Mouse (Mus musculus): Measurements from ENCODE around the gene Supt7l.
A peak's percentile ranks its signal among the peaks of the same experiment; 100 is the strongest.

Gene Supt7l

GRCm38 (mm10) chr5:31527117-31527680 is 408 bp downstream of the Supt7l start:
- no peak for DNase-seq (ENCODE audit: low read depth, low spot score)
- Histone ChIP-seq H3K36me3 (ENCODE audit: control insufficient read depth, insufficient read depth, low read length, poor library complexity, severe bottlenecking) (0 out of 2 replicates have a peak, but pooled peaks cover 1% of the 10 kb centered on the region), H3K27me3 (ENCODE audit: control insufficient read depth, insufficient read depth, low read length, poor library complexity, severe bottlenecking) (no peaks in the 10 kb centered on the region)

GRCm38 (mm10) chr5:31526354-31527116 is 1.1 kb downstream of the Supt7l start, which contains the start of gene Slc4a1ap:
TSS of gene Slc4a1ap (plus strand) at chr5:31526995.
- peak; percentile 86 for DNase-seq (ENCODE audit: low read depth, low spot score)
- no peaks in the 10 kb centered on the region for H3K27me3 ChIP-seq (ENCODE audit: control insufficient read depth, insufficient read depth, low read length, poor library complexity, severe bottlenecking)
- H3K36me3 ChIP-seq (ENCODE audit: control insufficient read depth, insufficient read depth, low read length, poor library complexity, severe bottlenecking), result 0 out of 2 replicates have a peak, but pooled peaks cover 1% of the 10 kb centered on the region

GRCm38 (mm10) chr5:31520556-31520955 is 7.1 kb downstream of the Supt7l start:
- Histone ChIP-seq H3K27me3 (ENCODE audit: control insufficient read depth, insufficient read depth, low read length, poor library complexity, severe bottlenecking) (no peaks in the 10 kb centered on the region), H3K36me3 (ENCODE audit: control insufficient read depth, insufficient read depth, low read length, poor library complexity, severe bottlenecking) (peaks cover 9% of the 10 kb centered on the region)
- DNase-seq (ENCODE audit: low read depth, low spot score), result no peak

GRCm38 (mm10) chr5:31512481-31512880 is 15.1 kb downstream of the Supt7l start:
- Histone ChIP-seq H3K36me3 (ENCODE audit: control insufficient read depth, insufficient read depth, low read length, poor library complexity, severe bottlenecking) (peaks cover 12% of the 10 kb centered on the region), H3K27me3 (ENCODE audit: control insufficient read depth, insufficient read depth, low read length, poor library complexity, severe bottlenecking) (no peaks in the 10 kb centered on the region)
- no peak for DNase-seq (ENCODE audit: low read depth, low spot score)

- Histone ChIP-seq H3K27me3 (ENCODE audit: control insufficient read depth, insufficient read depth, low read length, poor library complexity, severe bottlenecking) (no peaks in the 10 kb centered on the region), H3K36me3 (ENCODE audit: control insufficient read depth, insufficient read depth, low read length, poor library complexity, severe bottlenecking) (peaks cover 6% of the 10 kb centered on the region)
- no peak for DNase-seq (ENCODE audit: low read depth, low spot score)
These were observed 22.8 kb downstream of the Supt7l start for GRCm38 (mm10) chr5:31504843-31505242.

- peak; percentile 91 for DNase-seq (ENCODE audit: low read depth, low spot score)
- Histone ChIP-seq H3K36me3 (ENCODE audit: control insufficient read depth, insufficient read depth, low read length, poor library complexity, severe bottlenecking) (peaks cover 3% of the 10 kb centered on the region; the same call in 1 of the 2 replicates), H3K27me3 (ENCODE audit: control insufficient read depth, insufficient read depth, low read length, poor library complexity, severe bottlenecking) (no peaks in the 10 kb centered on the region)
These were observed 32.9 kb downstream of the Supt7l start, which contains the start of gene Gpn1 for GRCm38 (mm10) chr5:31494513-31495297. TSS of gene Gpn1 (plus strand) at chr5:31494741.

GRCm38 (mm10) chr5:31492031-31492430 is 35.6 kb downstream of the Supt7l start:
- Histone ChIP-seq H3K36me3 (ENCODE audit: control insufficient read depth, insufficient read depth, low read length, poor library complexity, severe bottlenecking) (no peaks in the 10 kb centered on the region), H3K27me3 (ENCODE audit: control insufficient read depth, insufficient read depth, low read length, poor library complexity, severe bottlenecking) (no peaks in the 10 kb centered on the region)
- no peak for DNase-seq (ENCODE audit: low read depth, low spot score)

- H3K27me3 ChIP-seq (ENCODE audit: control insufficient read depth, insufficient read depth, low read length, poor library complexity, severe bottlenecking), result no peaks in the 10 kb centered on the region
- no peak for DNase-seq (ENCODE audit: low read depth, low spot score)
- H3K36me3 ChIP-seq (ENCODE audit: control insufficient read depth, insufficient read depth, low read length, poor library complexity, severe bottlenecking), result no peaks in the 10 kb centered on the region
These were observed 38.4 kb downstream of the Supt7l start for GRCm38 (mm10) chr5:31489116-31489769.

- no peaks in the 10 kb centered on the region for H3K36me3 ChIP-seq (ENCODE audit: control insufficient read depth, insufficient read depth, low read length, poor library complexity, severe bottlenecking)
- DNase-seq (ENCODE audit: low read depth, low spot score), result no peak
- no peaks in the 10 kb centered on the region for H3K27me3 ChIP-seq (ENCODE audit: control insufficient read depth, insufficient read depth, low read length, poor library complexity, severe bottlenecking)
These were observed 39.7 kb downstream of the Supt7l start for GRCm38 (mm10) chr5:31487889-31488288.

- no peaks in the 10 kb centered on the region for H3K27me3 ChIP-seq (ENCODE audit: control insufficient read depth, insufficient read depth, low read length, poor library complexity, severe bottlenecking)
- no peaks in the 10 kb centered on the region; the same call in 1 of the 2 replicates for H3K36me3 ChIP-seq (ENCODE audit: control insufficient read depth, insufficient read depth, low read length, poor library complexity, severe bottlenecking)
- DNase-seq (ENCODE audit: low read depth, low spot score), result no peak
These were observed 42.2 kb downstream of the Supt7l start, which contains the start of gene 4930548H24Rik for GRCm38 (mm10) chr5:31485440-31485839. TSS of gene 4930548H24Rik (plus strand) at chr5:31485740.

GRCm38 (mm10) chr5:31480536-31480935 is 47.1 kb downstream of the Supt7l start:
- Histone ChIP-seq H3K27me3 (ENCODE audit: control insufficient read depth, insufficient read depth, low read length, poor library complexity, severe bottlenecking) (no peaks in the 10 kb centered on the region), H3K36me3 (ENCODE audit: control insufficient read depth, insufficient read depth, low read length, poor library complexity, severe bottlenecking) (peaks cover 14% of the 10 kb centered on the region)
- DNase-seq (ENCODE audit: low read depth, low spot score), result no peak

GRCm38 (mm10) chr5:31470334-31470733 is 57.3 kb downstream of the Supt7l start:
- no peaks in the 10 kb centered on the region for H3K27me3 ChIP-seq (ENCODE audit: control insufficient read depth, insufficient read depth, low read length, poor library complexity, severe bottlenecking)
- peak; percentile 69 for DNase-seq (ENCODE audit: low read depth, low spot score)
- H3K36me3 ChIP-seq (ENCODE audit: control insufficient read depth, insufficient read depth, low read length, poor library complexity, severe bottlenecking), result peaks cover 11% of the 10 kb centered on the region

GRCm38 (mm10) chr5:31469711-31470110 is 57.9 kb downstream of the Supt7l start:
- Histone ChIP-seq H3K36me3 (ENCODE audit: control insufficient read depth, insufficient read depth, low read length, poor library complexity, severe bottlenecking) (peaks cover 11% of the 10 kb centered on the region), H3K27me3 (ENCODE audit: control insufficient read depth, insufficient read depth, low read length, poor library complexity, severe bottlenecking) (no peaks in the 10 kb centered on the region)
- DNase-seq (ENCODE audit: low read depth, low spot score), result no peak

- Histone ChIP-seq H3K27me3 (ENCODE audit: control insufficient read depth, insufficient read depth, low read length, poor library complexity, severe bottlenecking) (no peaks in the 10 kb centered on the region), H3K36me3 (ENCODE audit: control insufficient read depth, insufficient read depth, low read length, poor library complexity, severe bottlenecking) (peaks cover 7% of the 10 kb centered on the region)
- DNase-seq (ENCODE audit: low read depth, low spot score), result peak; percentile 16
These were observed 59.8 kb downstream of the Supt7l start for GRCm38 (mm10) chr5:31467798-31468197.
